Comparison of ENCODE assay signal across 17 mouse cellular contexts in the genomic region with DNA sequence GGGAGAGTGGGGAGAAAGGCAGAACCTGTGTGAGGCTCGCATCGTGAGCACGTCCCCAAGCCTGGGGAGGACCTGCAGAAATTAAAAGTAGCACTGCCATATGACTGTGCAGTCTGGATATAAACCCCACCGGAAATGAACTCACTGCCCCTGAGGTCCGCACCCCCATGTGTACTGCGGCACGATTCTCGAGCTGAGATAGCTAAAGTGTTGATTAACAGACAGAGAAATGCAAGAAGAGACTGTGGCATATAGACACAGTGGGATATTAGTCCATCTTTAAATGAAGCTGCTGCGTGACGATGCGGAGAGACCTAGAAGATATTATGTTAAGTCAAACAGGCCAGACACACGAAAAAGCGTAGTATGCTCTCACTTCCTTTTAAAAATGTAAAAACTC.
"Had no signal": no experiment of that assay in that cellular context is flagged by ENCODE, and none has a peak within 500 bp of the region (broad histone marks: within the 10 kb centered on the region; RNA-seq: fewer than 3 reads in every experiment).

No protein-coding gene starts in this region.

- DNase-seq: liver, embryonic 13.5 days; liver, postnatal 0 days; lung, adult 2 months; lung, postnatal 14 days; lung, postnatal 36 days; right cerebral cortex, postnatal 14 days; thymus, adult 18-20 months; thymus, postnatal 14 days; thymus, postnatal 36 days had no signal

- H3K9me3 ChIP-seq: liver, embryonic 13.5 days; liver, embryonic 15.5 days; lung, embryonic 15.5 days; midbrain, embryonic 13.5 days; midbrain, embryonic 15.5 days; neural tube, embryonic 12.5 days had no signal

- H3K36me3 ChIP-seq: liver, embryonic 13.5 days; liver, embryonic 15.5 days; lung, embryonic 15.5 days; midbrain, embryonic 15.5 days had no signal

- ATAC-seq: liver, postnatal 0 days; lung, postnatal 0 days; midbrain, embryonic 13.5 days; midbrain, embryonic 15.5 days had no signal

- H3K27ac ChIP-seq: liver, embryonic 13.5 days; liver, embryonic 15.5 days; lung, embryonic 15.5 days; macrophage; midbrain, embryonic 13.5 days; midbrain, embryonic 15.5 days; neural tube, embryonic 12.5 days had no signal

- H3K4me1 ChIP-seq: liver, embryonic 13.5 days; liver, embryonic 15.5 days; megakaryocyte, embryonic 14.5 days; midbrain, embryonic 13.5 days; midbrain, embryonic 15.5 days; neural tube, embryonic 12.5 days had no signal

- H3K4me2 ChIP-seq: liver, embryonic 13.5 days; liver, embryonic 15.5 days; lung, embryonic 15.5 days; midbrain, embryonic 13.5 days; midbrain, embryonic 15.5 days; neural tube, embryonic 12.5 days had no signal

- H3K27me3 ChIP-seq: liver, embryonic 13.5 days; liver, embryonic 15.5 days; lung, embryonic 15.5 days; megakaryocyte, embryonic 14.5 days; midbrain, embryonic 13.5 days; midbrain, embryonic 15.5 days; neural tube, embryonic 12.5 days had no signal

- H3K9ac ChIP-seq: liver, embryonic 13.5 days; liver, embryonic 15.5 days; liver, postnatal 0 days; lung, embryonic 15.5 days; midbrain, embryonic 13.5 days; midbrain, embryonic 15.5 days; neural tube, embryonic 12.5 days had no signal

- H3K4me3 ChIP-seq: liver, embryonic 13.5 days; liver, embryonic 15.5 days; lung, embryonic 15.5 days; megakaryocyte, embryonic 14.5 days; midbrain, embryonic 13.5 days; midbrain, embryonic 15.5 days; neural tube, embryonic 12.5 days had no signal
